Mouse (Mus musculus) common myeloid progenitor, adult 5-6 weeks (primary cell): ENCODE data around the gene Bicd1. TPM values are rescaled to one million over a fixed set of nuclear protein-coding genes. Genes with fewer than 3 reads are reported as not detected.
A peak's percentile ranks its signal among the peaks of the same experiment; 100 is the strongest.
"Not testable (repeated sequence)": the region's sequence is repeated elsewhere in the genome, so short reads cannot be mapped to it uniquely, and the experiment has no call there.

Experiments used
- ATAC-seq: replicated peaks from 2 replicates; pipeline ENCODE4 v1.8.0; 2016; ENCODE audit warnings: low read depth, mild to moderate bottlenecking, moderate TSS enrichment, inconsistent platforms; ENCODE audit not compliant: poor library complexity, severe bottlenecking
- total RNA-seq: library from RNA; stranded (forward); fragments of 200-1000, 187-1606 nt; gene quantifications from 2 replicates; pipeline ENCODE4 v1.2.3, GENCODE M21; 2017

Bicd1 gene
- total RNA-seq = 13.7 and 16.0 TPM in 2 replicates

GRCm38 (mm10) chr6:149408833-149409332, at the start of gene Bicd1:
Bicd1 (plus strand) TSS chr6:149408886.
- ATAC-seq = peak; percentile 98

GRCm38 (mm10) chr6:149362533-149362932, 46.2 kb upstream of the Bicd1 start:
- ATAC-seq = not testable (repeated sequence)

GRCm38 (mm10) chr6:149365975-149366374, 42.7 kb upstream of the Bicd1 start:
- ATAC-seq = not testable (repeated sequence)

- no peak for ATAC-seq
Measured at GRCm38 (mm10) chr6:149366403-149366802, 42.3 kb upstream of the Bicd1 start.

GRCm38 (mm10) chr6:149374986-149375457, 33.7 kb upstream of the Bicd1 start:
- ATAC-seq = peak; percentile 100

GRCm38 (mm10) chr6:149383531-149383930, 25.2 kb upstream of the Bicd1 start:
- ATAC-seq = no peak

GRCm38 (mm10) chr6:149386389-149386788, 22.3 kb upstream of the Bicd1 start:
- no peak for ATAC-seq

- not testable (repeated sequence) for ATAC-seq
Measured at GRCm38 (mm10) chr6:149389626-149390025, 19.1 kb upstream of the Bicd1 start.

- no peak for ATAC-seq
Measured at GRCm38 (mm10) chr6:149399396-149399795, 9.3 kb upstream of the Bicd1 start.

- peak; percentile 34 for ATAC-seq
Measured at GRCm38 (mm10) chr6:149409341-149409740, 655 bp downstream of the Bicd1 start.

- no peak for ATAC-seq
Measured at GRCm38 (mm10) chr6:149409845-149410244, 1.2 kb downstream of the Bicd1 start.

- ATAC-seq = no peak
Measured at GRCm38 (mm10) chr6:149413256-149413655, 4.6 kb downstream of the Bicd1 start.

GRCm38 (mm10) chr6:149424748-149425147, 16.1 kb downstream of the Bicd1 start:
- ATAC-seq = no peak

GRCm38 (mm10) chr6:149439140-149439539, 30.5 kb downstream of the Bicd1 start:
- 0 out of 2 replicates have a peak, but pooled peaks have one; percentile 18 for ATAC-seq

- no peak for ATAC-seq
Measured at GRCm38 (mm10) chr6:149442884-149443283, 34.2 kb downstream of the Bicd1 start.

- ATAC-seq = no peak
Measured at GRCm38 (mm10) chr6:149445854-149446253, 37.2 kb downstream of the Bicd1 start.

- no peak for ATAC-seq
Measured at GRCm38 (mm10) chr6:149457324-149457723, 48.6 kb downstream of the Bicd1 start.

- ATAC-seq = no peak
Measured at GRCm38 (mm10) chr6:149460971-149461370, 52.3 kb downstream of the Bicd1 start.

- no peak for ATAC-seq
Measured at GRCm38 (mm10) chr6:149471477-149471876, 62.8 kb downstream of the Bicd1 start.

- ATAC-seq = not testable (repeated sequence)
Measured at GRCm38 (mm10) chr6:149472441-149472840, 63.8 kb downstream of the Bicd1 start.

- not testable (repeated sequence) for ATAC-seq
Measured at GRCm38 (mm10) chr6:149481868-149482267, 73.2 kb downstream of the Bicd1 start.

GRCm38 (mm10) chr6:149494662-149495061, 86.0 kb downstream of the Bicd1 start:
- no peak for ATAC-seq
